Mouse (Mus musculus): ENCODE measurements at regions not wholly inside any gene's neighbourhood (a gene's known extent, or its start where the extent isn't known, plus 50 kb on each side); places are given as distances from the start of the nearest gene placed in this dataset.

DNA sequence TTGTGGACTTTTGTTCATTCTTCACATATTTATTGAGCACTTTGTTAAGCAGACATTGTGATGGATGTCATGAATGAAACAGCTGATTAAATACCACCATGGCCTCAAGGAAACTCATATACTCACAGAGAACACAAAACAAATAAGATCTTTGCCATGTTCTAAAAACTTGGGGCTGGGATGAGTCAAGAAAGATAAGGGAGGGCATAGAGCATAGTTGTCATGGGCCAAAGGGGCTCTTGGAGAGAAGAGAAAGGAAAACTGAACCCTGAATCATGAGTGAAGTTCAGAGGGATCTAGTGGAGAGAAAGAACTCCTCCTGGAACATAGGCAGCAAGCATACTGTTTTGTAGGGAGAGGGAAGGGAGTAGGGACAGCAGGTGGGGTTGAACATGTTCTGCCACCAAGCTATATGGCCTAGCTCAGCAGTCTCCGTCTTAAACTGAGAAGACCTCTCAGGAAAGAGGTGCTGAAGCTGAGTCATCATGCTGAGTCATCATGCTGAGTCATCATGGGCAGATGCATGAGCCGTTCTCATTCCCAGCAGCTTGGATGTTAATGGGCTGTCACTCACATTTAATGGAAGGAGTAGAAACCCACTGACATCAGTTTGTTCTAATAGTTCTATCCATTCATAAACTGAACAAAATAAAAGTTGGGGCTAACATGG is 69.6 kb downstream of the Cetn3 start:
- H3K4me2 ChIP-seq (replicated peaks), result no peak overlapping the region
- ATAC-seq (ENCODE audit: low FRiP score, low read depth), result no peak
- H3K4me1 ChIP-seq, result no peaks in the 10 kb centered on the region
- H3K27ac ChIP-seq, result no peak overlapping the region
- H3K27me3 ChIP-seq (replicated peaks), result no peaks in the 10 kb centered on the region
- WGBS, result 66% methylated on average over 2 of the region's 2 CpGs
- H3K9me3 ChIP-seq, result no peaks in the 10 kb centered on the region
- H3K9ac ChIP-seq, result no peak overlapping the region
- no peak overlapping the region for H3K4me3 ChIP-seq
- no peaks in the 10 kb centered on the region for H3K36me3 ChIP-seq

DNA sequence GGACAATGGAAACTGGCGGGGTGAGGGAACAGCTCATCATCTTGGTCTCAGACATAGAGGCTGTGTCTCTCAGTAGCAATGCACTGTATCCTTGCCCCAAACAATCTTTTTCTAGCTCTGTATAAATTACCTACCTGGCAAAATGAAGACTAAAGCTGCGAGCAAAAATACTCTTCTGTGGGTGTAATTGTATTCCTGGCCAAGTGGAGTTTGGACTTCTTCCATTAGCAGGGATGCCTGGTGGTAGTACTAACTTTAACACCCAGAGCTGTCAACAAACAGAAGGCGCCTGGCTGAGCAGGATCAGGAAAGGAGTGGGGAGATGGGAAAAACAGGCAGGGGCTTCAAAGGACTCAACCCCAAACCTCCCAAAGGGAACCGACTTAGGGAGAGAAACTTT is 73.2 kb downstream of the Cetn3 start:
- no peak overlapping the region for H3K4me3 ChIP-seq
- WGBS, result 75% methylated on average over 4 of the region's 4 CpGs
- no peak overlapping the region for H3K27ac ChIP-seq
- H3K4me2 ChIP-seq (replicated peaks), result no peak overlapping the region
- no peaks in the 10 kb centered on the region for H3K4me1 ChIP-seq
- no peaks in the 10 kb centered on the region for H3K9me3 ChIP-seq
- no peak for ATAC-seq (ENCODE audit: low FRiP score, low read depth)
- H3K36me3 ChIP-seq, result no peaks in the 10 kb centered on the region
- no peak overlapping the region for H3K9ac ChIP-seq
- H3K27me3 ChIP-seq (replicated peaks), result no peaks in the 10 kb centered on the region

DNA sequence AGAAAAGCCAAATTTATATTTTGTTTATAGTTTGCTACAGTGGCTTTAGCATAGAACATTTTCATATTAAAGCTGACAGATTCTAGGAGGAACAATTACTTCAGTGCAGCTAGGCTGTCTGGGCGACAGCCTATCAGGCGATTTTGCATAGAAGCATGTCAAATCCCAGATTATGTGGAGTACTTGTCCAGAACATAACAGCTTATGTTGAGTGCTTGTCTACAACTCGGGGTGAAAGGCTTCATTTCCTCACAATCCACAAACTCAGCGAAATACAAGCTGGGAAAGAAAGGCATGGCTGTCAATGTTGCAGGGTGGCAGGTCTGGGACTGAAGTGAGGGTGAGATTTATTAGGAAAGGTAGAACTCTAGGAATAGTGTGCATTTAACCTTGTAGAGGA is 77.8 kb downstream of the Cetn3 start:
- Histone ChIP-seq H3K4me1 (no peaks in the 10 kb centered on the region), H3K27me3 (replicated peaks) (no peaks in the 10 kb centered on the region), H3K27ac (no peak overlapping the region), H3K9ac (no peak overlapping the region), H3K36me3 (no peaks in the 10 kb centered on the region), H3K4me3 (no peak overlapping the region), H3K4me2 (replicated peaks) (no peak overlapping the region), H3K9me3 (no peaks in the 10 kb centered on the region)
- 83% methylated on average over 4 of the region's 4 CpGs for WGBS
- no peak for ATAC-seq (ENCODE audit: low FRiP score, low read depth)

DNA sequence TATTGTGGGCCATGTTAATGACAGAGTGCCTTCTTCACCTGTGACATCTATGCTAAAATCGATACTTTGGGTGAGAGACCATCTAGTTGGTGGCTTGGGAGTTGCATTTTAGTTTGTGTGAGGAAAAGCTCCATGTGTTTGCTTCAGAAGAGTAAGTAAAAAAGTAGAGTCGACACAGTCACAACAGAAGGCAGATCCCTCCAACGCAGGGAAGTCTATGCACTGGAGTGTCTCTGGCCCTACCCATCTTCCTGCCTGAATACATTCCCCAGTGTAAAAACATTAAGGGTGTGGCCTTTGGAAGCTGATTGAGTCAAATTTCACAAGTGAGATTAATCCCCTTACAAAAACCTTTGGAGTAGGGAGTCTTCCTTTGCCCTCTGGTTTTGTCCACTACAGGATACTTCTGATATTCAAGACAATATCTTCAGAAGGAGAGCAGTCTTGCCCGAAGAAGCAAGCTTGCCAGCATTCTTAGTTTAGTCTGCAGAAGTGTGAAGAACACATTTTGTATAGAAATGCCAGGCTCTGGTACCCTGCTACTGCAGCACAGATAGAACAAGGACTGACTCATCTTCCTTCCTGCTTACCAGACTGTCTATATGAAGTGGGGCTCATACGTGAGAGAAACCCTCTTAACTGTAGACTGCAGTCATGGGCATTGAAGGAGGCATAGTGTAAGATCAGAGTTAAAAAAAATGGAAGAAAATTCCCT is 79.2 kb downstream of the Cetn3 start:
- no peak overlapping the region for H3K27ac ChIP-seq
- 88% methylated on average over 5 of the region's 5 CpGs for WGBS
- no peaks in the 10 kb centered on the region for H3K4me1 ChIP-seq
- no peaks in the 10 kb centered on the region for H3K36me3 ChIP-seq
- H3K4me2 ChIP-seq (replicated peaks), result no peak overlapping the region
- no peaks in the 10 kb centered on the region for H3K27me3 ChIP-seq (replicated peaks)
- no peak for ATAC-seq (ENCODE audit: low FRiP score, low read depth)
- no peaks in the 10 kb centered on the region for H3K9me3 ChIP-seq
- H3K9ac ChIP-seq, result no peak overlapping the region
- H3K4me3 ChIP-seq, result no peak overlapping the region

DNA sequence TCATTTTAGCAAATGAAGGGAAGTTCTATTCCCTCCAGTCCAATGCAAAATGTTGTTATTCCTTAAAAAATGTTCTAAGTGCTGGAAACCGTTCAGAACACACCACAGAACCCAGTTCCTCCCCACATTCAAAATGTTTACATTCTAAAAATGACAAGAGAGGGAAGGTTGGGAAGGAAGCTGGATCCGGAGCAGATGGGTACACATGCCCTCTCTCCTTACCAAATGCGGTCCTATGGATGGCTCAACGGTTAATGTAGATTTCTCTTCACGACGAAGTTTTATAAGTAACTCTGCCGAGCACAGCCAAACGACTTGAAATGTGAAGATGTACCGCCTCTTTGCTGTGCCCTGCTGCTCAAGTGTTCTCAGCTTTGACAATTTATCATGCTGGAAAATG is 88.3 kb downstream of the Cetn3 start:
- no peak overlapping the region for H3K4me3 ChIP-seq
- no peaks in the 10 kb centered on the region for H3K4me1 ChIP-seq
- H3K9me3 ChIP-seq, result no peaks in the 10 kb centered on the region
- no peaks in the 10 kb centered on the region for H3K36me3 ChIP-seq
- no peak overlapping the region for H3K4me2 ChIP-seq (replicated peaks)
- 83% methylated on average over 9 of the region's 9 CpGs for WGBS
- H3K27me3 ChIP-seq (replicated peaks), result no peaks in the 10 kb centered on the region
- no peak overlapping the region for H3K9ac ChIP-seq
- ATAC-seq (ENCODE audit: low FRiP score, low read depth), result no peak
- no peak overlapping the region for H3K27ac ChIP-seq

DNA sequence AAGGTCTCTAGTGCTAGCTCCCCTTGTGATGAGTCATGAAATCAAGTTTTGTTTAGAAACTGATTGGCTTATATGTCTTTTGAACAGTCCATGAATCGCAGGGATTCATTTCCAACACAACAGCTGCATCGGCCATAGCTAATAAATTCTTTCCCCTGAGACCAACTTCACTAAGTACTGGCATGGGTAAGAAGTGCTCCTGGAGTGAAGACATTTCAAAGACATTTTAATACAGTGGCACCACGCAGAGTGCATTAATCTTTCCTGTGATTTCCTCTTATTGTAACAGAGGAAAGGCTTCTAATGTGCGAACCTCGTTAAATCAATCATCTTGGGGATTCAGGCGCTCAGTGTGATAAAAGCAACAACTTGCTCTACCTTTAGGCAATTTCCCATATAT is 103.0 kb downstream of the Cetn3 start:
- ATAC-seq (ENCODE audit: low FRiP score, low read depth), result 0 out of 2 replicates have a peak, but pooled peaks have one; percentile 56
- Histone ChIP-seq H3K27ac (no peak overlapping the region), H3K4me1 (no peaks in the 10 kb centered on the region), H3K4me3 (no peak overlapping the region), H3K36me3 (no peaks in the 10 kb centered on the region), H3K27me3 (replicated peaks) (no peaks in the 10 kb centered on the region), H3K4me2 (replicated peaks) (no peak overlapping the region), H3K9ac (no peak overlapping the region), H3K9me3 (no peaks in the 10 kb centered on the region)
- WGBS, result 30% methylated on average over 6 of the region's 6 CpGs

DNA sequence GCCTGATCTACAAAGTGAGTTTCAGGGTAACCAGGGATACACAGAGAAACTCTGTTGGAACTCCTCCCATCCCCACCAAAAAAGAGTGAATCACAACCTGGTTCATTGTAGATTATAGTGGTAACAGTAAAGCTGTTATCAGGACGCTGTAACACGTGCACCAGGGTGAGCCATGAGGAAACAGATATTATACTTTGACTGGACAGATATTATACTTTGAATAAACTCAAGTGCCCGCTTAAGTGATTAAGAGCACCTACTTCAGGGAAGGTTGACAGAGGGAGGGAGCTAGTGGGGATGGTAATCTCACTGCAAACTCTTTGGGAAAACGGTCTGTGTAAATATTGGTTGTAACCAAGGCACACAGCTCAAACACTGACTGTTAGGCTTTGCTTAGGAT is 147.4 kb downstream of the Cetn3 start:
- Histone ChIP-seq H3K4me3 (no peak overlapping the region), H3K4me2 (replicated peaks) (no peak overlapping the region), H3K36me3 (no peaks in the 10 kb centered on the region), H3K27me3 (replicated peaks) (no peaks in the 10 kb centered on the region), H3K27ac (no peak overlapping the region), H3K9me3 (no peaks in the 10 kb centered on the region), H3K4me1 (no peaks in the 10 kb centered on the region), H3K9ac (no peak overlapping the region)
- WGBS, result 80% methylated on average over 4 of the region's 4 CpGs
- no peak for ATAC-seq (ENCODE audit: low FRiP score, low read depth)

DNA sequence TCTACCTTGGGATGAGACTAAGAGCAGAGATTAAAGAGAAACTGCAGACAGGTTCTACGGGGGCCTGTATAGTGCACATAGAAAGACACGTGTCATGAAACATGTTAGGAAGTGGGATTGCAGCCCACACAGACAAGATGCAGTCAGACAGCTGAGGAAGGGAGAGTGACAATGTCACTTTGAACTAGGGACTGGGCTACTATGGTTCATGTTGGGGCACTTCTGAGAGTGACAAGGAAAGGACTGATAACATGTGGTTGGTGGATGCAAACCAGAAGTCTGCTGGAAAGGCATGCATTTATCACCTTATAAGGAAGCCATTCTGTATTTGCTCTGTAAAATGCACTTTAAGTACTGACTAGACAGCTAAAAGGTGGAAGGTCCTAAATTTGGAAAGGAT is 148.3 kb downstream of the Cetn3 start:
- H3K4me1 ChIP-seq, result no peaks in the 10 kb centered on the region
- no peak for ATAC-seq (ENCODE audit: low FRiP score, low read depth)
- no peaks in the 10 kb centered on the region for H3K36me3 ChIP-seq
- WGBS, result 92% methylated on average over 2 of the region's 2 CpGs
- no peaks in the 10 kb centered on the region for H3K9me3 ChIP-seq
- H3K27ac ChIP-seq, result no peak overlapping the region
- H3K27me3 ChIP-seq (replicated peaks), result no peaks in the 10 kb centered on the region
- H3K4me2 ChIP-seq (replicated peaks), result no peak overlapping the region
- no peak overlapping the region for H3K4me3 ChIP-seq
- H3K9ac ChIP-seq, result no peak overlapping the region

DNA sequence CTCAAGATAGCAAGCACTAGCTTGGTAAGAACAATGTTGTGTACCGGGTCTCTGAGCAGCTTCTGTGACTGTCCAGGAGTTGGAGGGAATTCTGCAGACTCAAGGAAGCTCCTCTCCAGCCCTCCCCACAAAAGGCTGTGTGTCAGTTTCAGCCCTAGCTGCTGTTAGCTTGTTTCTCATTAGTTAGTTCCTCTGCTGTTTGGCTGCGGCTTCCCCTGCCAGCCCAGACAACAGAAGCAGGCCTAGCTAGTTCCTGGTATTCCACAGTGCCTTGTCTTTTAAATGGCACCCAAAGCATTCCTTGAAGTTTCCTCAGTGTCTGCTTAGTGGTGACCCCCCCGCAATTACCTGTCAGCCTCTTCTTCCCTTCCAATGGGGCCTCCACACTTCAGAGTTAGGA is 154.2 kb downstream of the Cetn3 start:
- Histone ChIP-seq H3K27ac (no peak overlapping the region), H3K9me3 (no peaks in the 10 kb centered on the region), H3K9ac (no peak overlapping the region), H3K4me3 (no peak overlapping the region), H3K27me3 (replicated peaks) (no peaks in the 10 kb centered on the region), H3K4me1 (no peaks in the 10 kb centered on the region), H3K36me3 (no peaks in the 10 kb centered on the region), H3K4me2 (replicated peaks) (no peak overlapping the region)
- ATAC-seq (ENCODE audit: low FRiP score, low read depth), result no peak
- 83% methylated on average over 3 of the region's 3 CpGs for WGBS

DNA sequence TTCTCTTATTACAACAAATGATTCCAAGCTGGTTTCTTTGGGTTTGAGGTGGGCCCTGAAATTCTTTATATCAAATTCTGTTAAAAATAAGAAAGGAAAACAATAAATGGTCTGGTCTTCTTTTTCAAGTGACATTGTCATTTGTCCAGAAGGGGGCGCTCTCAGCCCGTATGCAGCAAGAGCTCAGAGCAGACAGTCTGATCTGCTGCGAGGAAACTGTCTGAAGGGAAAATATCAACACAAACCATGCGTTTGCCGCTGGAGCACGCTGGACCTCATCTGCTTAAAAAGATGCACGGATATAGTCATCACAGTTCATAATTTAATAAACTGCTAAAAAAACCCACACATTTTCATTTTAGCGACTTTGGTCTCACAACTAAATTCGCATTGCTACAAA is 161.2 kb downstream of the Cetn3 start:
- Histone ChIP-seq H3K9ac (0 out of 2 replicates have a peak overlapping the region, but pooled peaks have one; percentile 21), H3K27me3 (replicated peaks) (no peaks in the 10 kb centered on the region), H3K4me3 (peak overlapping the region; percentile 9; the same call in 1 of the 2 replicates), H3K9me3 (no peaks in the 10 kb centered on the region), H3K36me3 (no peaks in the 10 kb centered on the region), H3K4me2 (replicated peaks) (peak overlapping the region; percentile 60), H3K27ac (no peak overlapping the region), H3K4me1 (peaks cover 4% of the 10 kb centered on the region)
- 15% methylated on average over 9 of the region's 9 CpGs for WGBS
- ATAC-seq (ENCODE audit: low FRiP score, low read depth), result peak; percentile 89

DNA sequence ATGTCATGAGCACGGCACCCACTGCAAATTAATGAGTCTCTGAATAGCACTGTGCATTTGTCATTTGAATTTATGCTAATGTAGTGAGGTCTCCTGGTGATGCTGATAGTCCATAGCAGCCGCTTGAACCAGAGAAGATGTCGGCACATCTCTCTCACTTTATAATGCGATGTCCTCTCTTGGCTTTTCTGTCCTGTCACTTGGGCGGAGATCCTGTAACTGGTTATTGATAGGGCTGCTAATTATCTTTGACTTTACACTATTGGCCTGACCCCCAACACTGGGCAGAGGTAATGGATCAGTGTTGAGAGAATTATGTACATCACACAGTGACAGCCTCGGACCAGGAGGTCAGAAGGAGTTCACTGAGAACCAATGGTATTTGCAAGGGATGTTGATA is 161.6 kb downstream of the Cetn3 start:
- peak overlapping the region; percentile 9; the same call in 1 of the 2 replicates for H3K4me3 ChIP-seq
- no peaks in the 10 kb centered on the region for H3K36me3 ChIP-seq
- H3K4me1 ChIP-seq, result peaks cover 4% of the 10 kb centered on the region
- peak; percentile 83 for ATAC-seq (ENCODE audit: low FRiP score, low read depth)
- 0 out of 2 replicates have a peak overlapping the region, but pooled peaks have one; percentile 21 for H3K9ac ChIP-seq
- 35% methylated on average over 6 of the region's 6 CpGs for WGBS
- no peak overlapping the region for H3K27ac ChIP-seq
- peak overlapping the region; percentile 60 for H3K4me2 ChIP-seq (replicated peaks)
- no peaks in the 10 kb centered on the region for H3K9me3 ChIP-seq
- no peaks in the 10 kb centered on the region for H3K27me3 ChIP-seq (replicated peaks)

DNA sequence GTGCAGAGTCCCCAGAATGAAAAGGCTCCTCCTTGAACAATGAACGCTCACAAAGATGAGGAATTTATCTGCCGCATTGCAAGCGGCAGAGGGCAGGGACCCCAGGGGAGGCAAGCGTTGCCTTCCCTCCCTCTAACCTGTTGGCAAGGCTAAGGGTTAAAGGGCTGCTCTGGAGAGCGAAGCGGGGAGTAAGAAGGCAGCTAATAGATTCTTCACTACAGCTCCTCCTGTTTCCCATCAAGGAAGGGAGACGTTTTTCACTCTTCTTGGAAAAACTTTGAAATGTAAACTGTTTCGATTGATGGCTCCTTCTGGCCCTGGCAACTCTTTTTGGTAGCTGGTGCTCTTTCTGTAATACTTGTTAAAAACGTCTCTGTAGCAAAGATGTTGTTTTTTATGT is 162.9 kb downstream of the Cetn3 start:
- no peak for ATAC-seq (ENCODE audit: low FRiP score, low read depth)
- H3K27me3 ChIP-seq (replicated peaks), result no peaks in the 10 kb centered on the region
- H3K4me1 ChIP-seq, result peaks cover 4% of the 10 kb centered on the region
- no peaks in the 10 kb centered on the region for H3K9me3 ChIP-seq
- 9% methylated on average over 9 of the region's 9 CpGs for WGBS
- no peak overlapping the region for H3K27ac ChIP-seq
- H3K36me3 ChIP-seq, result no peaks in the 10 kb centered on the region
- no peak overlapping the region for H3K4me3 ChIP-seq
- H3K4me2 ChIP-seq (replicated peaks), result peak overlapping the region; percentile 56
- H3K9ac ChIP-seq, result no peak overlapping the region

DNA sequence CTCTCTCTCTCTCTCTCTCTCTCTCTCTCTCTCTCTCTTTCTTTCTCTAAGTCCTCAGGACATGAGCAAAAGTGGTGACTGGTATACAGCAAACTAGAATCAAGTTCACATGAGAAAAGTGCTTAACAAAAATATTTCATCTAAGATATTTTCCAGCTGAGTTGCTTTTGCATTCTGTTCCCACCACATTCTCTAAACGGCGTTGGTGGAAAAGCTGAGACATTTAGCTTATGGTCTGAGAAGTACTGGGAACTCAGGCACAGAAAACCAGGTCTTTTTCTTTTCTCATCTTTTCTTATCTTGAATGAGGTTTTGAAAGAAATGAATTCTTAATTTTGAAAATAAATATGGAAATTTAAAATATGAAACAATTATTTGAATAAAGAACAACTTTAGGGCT is 182.6 kb downstream of the Cetn3 start:
- 92% methylated on average over 2 of the region's 2 CpGs for WGBS
- Histone ChIP-seq H3K4me1 (no peaks in the 10 kb centered on the region), H3K4me2 (replicated peaks) (no peak overlapping the region), H3K4me3 (no peak overlapping the region), H3K9ac (no peak overlapping the region), H3K36me3 (no peaks in the 10 kb centered on the region), H3K27ac (no peak overlapping the region), H3K27me3 (replicated peaks) (no peaks in the 10 kb centered on the region), H3K9me3 (no peaks in the 10 kb centered on the region)
- ATAC-seq (ENCODE audit: low FRiP score, low read depth), result no peak

All from neural tube, embryonic 12.5 days (tissue).